Mouse (Mus musculus): ENCODE measurements around the gene Tada1. TPM values are rescaled to one million over a fixed set of nuclear protein-coding genes. Genes with fewer than 3 reads are reported as not detected.
A peak's percentile ranks its signal among the peaks of the same experiment; 100 is the strongest.

The Tada1 gene
- polyA plus RNA-seq, 1 experiment = 24.5 TPM

DNA sequence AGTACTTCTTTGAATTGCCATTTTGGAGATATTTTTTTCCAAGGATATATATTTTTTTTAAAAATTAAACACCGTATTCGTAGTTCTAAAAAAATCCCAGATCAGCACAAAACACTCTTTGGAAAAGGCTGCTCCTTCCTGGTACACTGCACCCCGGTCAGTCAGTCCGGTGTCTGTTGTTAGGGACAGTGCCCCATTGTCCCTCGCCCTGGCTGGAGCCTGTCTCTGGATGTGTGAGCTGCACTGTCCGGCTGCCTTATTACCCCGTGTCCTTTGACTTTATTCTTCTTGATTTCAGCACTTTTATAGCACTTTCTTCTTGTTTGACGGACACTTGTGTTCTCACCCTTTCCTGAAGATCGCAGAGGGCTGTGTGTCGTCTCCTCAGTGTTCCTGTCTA lies 5.7 kb downstream of the Tada1 start:
- DNase-seq (ENCODE audit: low spot score) = no peak

DNA sequence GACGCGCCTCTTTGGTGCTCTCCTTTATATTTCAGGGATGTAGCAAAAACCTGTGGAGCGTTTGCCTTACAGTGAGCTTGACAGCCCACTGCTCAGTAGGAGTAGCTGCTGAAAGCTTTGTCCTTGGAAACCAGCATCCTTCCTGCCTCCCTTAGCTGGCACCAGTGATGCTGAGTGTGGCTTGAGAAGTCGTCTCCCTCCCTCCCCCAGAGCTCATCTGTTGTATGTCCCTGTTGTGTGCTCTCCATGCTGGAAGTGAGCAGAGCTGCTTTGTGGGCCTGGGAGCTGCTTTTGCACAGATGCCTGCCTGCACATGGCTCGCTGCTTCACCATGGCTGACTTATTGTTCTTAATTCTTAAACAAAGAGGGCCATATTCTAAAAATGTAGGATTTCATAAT lies 6.5 kb downstream of the Tada1 start:
- DNase-seq (ENCODE audit: low spot score) = no peak

DNA sequence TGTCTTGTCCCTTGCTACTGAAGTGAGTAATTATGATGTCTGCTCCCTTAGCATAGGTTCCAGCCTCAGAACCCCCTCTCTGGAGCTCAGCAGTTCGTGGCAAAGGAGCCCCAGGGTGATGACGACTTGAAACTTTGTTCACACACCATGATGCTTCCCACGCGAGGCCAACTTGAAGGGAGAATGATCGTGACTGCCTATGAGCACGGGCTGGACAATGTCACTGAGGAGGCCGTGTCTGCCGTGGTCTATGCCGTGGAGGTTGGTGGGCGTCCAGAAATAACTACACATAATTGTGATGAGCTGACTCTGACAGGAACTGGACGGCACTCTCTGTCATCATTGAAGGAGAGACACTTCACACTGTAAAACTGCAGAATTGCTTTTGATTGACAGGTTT lies 9.6 kb downstream of the Tada1 start:
- DNase-seq (ENCODE audit: low spot score) = no peak

DNA sequence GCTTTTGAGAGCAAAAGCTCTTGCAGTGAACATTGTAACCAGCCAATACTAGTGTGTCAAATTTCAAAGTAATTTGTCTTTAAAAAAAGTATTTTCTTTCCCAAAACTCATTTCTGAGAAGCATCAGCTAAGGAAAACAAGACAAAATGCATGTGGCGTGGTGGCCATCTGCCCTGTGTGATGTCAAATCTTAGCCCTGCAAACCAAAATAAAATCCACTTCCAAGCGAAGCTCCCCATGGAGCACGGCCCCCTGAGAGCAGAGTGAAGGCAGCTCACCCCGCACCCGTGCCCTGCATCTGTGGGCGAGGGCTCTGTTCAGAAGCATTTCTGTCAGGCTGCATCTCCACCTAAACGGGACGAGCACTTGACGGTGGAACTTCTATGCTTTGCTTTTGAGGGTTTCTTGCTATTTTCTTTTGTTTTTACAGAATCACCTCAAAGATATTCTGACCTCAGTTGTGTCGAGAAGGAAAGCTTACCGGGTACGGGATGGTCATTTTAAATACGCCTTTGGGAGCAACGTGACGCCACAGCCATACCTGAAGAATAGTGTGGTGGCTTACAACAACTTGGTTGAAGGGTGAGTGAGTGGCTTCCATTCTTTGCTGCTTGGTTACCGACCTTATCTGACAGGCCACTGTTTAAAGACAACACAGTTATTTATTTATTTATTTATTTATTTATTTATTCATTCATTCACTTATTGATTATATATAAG lies 10.7 kb downstream of the Tada1 start:
- no peak for DNase-seq (ENCODE audit: low spot score)

DNA sequence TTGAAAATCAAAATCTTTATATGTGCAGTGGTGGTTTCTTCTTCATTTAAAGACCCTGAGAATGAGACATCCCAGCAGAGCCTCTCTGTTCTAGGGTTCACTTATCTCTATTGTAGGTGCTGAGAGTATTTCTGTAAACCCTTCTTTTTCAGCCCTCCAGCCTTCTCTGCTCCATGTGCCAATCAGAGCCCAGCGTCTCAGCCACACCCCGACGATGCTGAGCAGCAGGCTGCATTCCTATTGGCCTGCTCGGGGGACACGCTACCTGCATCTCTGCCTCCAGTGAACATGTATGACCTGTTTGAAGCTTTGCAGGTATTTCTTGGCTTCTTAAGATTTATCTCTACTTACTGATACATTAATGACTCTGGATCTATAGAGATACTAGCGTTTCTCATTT lies 12.8 kb downstream of the Tada1 start:
- no peak for DNase-seq (ENCODE audit: low spot score)

DNA sequence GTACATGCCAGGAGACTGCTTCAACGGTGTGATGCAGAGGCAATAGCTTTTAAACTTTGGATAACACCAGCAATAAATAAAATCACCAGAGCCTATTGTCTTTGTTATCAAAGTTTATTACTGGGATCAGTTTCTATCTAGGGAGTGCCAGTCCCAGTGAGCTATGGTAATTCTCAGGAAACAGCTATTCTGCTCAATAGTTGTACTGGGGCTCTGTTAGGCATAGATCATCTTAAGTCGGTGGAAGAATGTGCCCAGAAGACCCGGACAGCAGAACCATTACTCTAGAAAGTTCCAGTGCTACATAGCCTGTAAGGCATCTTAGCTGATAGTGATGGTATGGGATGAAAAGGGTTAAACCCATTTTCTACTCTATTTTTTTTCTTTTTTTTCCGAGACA lies 15.9 kb downstream of the Tada1 start:
- no peak for DNase-seq (ENCODE audit: low spot score)

DNA sequence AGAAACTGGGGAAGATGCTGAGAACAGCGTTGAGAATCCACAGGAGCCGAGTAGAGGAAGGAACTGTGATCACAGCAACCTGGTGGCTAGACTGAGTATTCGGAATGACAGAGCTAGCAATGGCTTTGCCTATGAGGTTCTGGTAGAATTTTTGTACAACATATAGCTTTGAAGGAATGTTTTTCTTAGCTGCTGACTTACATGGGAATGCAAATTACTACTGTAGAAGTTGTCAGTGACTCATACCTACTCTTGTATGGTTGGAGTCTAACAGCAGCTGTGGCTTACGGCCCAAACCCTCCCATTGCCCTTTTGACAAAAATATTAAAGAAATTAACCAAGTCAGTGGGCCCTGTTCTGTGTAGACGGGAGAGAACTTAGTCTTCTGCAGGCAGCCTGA lies 16.8 kb downstream of the Tada1 start:
- DNase-seq (ENCODE audit: low spot score) = no peak

DNA sequence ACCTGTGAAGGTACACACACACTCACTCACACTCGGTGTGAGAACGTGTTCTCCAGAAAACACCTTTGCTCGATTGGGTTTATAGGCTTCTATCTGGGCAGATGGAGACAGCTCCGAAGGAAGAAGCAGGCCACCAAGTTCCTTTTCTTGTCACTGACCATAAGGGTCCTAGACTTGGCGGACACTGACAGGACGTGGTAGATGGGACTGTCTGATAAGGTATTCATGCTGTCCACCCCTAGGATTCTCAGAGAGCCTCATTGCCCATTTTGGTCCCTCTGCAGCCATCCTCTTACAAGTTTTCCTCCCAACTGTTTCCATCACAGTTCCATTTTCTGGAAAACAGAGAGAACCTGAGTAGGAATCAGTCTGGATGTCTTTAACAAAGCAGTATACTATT lies 17.5 kb downstream of the Tada1 start:
- DNase-seq (ENCODE audit: low spot score) = no peak

DNA sequence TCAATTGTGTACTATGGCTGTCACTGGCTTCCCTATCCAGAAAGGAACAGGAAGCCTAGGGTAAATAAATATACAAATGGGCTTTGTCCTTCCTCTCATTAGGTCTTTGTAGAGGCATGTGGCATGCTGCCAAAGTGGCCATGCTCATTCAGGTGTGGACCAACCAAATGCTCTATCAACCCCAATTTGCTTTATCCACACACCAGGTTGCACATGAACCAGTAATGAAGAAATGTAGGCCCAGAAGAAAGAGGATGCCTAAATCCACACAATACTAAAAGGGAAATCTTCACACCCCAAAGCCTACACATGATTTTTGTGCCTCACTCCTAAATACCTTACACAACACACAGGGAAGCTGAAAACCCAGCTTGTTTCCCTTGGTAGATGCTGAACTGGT lies 22.6 kb downstream of the Tada1 start:
- DNase-seq (ENCODE audit: low spot score) = no peak

DNA sequence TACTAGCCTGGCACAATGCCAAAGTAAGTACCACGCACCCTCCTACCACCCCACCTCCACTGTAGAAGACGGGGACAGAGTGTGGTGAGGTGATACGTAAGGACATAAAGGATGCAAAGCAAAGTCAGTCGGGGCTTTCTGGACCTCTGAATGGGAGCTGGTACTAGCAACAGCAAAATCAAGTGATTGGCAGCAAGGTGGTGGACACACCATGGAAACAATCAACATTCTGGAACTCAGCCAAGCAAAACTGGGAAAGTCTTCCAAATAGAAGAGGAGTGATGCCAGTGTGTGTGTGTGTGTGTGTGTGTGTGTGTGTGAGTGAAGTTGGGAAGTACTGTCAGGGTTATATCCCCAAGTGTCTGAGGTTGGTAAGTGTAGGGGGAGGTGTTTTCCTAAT lies 23.1 kb downstream of the Tada1 start:
- DNase-seq (ENCODE audit: low spot score) = no peak

DNA sequence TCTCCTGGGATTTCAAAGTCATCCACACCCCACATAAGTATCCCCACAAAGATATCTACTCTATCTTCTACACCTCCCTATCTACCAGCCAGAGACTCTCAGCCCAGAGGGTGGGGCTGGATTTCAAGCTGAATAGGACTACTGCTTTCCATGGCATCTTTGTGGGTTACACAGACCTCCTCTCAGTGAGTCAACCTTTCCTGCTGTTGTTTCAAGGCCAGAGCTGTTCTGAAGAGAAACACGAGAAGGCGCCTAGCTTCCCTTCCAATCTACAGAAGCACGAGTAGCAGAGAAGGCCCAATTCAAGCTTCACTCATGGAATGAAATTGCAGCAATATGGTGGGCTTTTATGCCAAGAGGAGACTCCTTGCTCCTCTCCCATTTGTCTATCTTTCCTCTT lies 24.9 kb downstream of the Tada1 start:
- no peak for DNase-seq (ENCODE audit: low spot score)

DNA sequence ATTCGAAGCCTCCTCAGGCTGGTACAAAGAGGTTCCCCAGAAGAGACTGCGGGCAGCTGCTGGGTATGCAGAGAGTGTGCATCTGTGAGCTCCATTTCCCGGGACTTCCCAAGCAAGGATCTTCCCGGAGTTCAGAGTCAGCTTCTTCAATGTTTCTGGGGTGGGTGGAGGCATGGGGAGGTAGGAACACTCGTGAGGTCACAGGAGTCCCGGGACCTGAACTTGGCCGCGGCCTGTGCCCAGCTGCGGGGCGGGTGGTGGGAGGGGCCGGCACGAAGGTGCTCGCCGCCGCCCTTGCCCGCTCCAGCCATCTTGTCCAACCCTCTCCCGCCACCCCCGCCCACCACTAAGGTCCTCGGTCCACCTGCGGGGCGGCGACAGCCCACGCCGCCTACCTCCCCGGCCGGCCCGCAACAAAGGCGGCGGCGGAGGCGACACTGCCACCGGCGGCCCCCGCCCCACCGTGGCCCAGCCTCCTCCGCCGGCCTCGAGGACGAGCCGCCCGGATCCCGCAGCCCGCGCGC lies 30.3 kb downstream of the Tada1 start:
- no peak for DNase-seq (ENCODE audit: low spot score)

DNA sequence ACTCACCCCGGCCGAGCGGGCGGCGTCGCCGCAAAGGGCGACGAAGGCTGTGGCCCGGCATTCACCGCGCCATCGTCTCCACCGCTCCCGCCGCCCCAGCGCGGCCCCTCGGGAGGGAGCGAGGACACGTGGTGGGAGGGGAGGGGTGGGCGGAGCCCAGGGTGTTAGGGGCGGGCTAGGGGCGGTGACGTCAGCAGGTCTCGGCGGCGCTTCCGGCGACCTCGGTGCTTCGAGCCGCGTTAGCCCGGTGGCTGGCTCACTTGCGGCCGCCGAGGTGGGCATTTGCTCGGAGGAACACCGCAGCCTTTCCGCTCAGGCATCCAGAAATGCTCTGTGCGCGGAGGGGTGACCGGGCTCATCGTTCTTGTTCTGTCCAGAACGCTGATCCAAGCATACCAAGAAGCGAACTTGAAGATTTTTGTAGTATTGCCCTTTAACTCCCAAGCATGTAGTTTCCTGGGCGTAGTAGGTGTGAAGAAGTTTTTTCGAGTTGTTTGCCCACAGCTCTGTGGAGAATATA lies 30.9 kb downstream of the Tada1 start, which contains the start of gene Pogk:
Gene Pogk (minus strand): TSS at position 163 of the 520 bp plus-strand sequence.
- peak; percentile 75 for DNase-seq (ENCODE audit: low spot score)

DNA sequence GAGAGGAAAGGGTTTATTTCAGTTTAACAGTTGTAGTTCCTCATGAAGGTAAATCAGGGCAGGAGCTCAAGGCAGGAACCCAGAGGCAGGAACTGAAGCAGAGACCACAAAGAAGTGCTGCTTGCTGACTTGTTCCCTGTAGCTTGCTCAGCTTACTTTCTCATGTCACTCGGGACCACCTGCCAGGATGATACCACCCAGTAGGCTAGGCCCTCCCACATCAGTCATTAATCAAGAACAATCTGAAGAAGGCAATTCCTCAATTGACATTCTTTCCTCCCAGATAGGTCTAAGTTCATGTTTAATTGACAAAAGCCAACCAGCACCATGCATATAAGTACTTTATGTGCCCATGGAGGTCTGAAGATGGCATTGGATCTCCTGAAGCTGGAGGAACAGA lies 32.6 kb downstream of the Tada1 start:
- DNase-seq (ENCODE audit: low spot score) = no peak

DNA sequence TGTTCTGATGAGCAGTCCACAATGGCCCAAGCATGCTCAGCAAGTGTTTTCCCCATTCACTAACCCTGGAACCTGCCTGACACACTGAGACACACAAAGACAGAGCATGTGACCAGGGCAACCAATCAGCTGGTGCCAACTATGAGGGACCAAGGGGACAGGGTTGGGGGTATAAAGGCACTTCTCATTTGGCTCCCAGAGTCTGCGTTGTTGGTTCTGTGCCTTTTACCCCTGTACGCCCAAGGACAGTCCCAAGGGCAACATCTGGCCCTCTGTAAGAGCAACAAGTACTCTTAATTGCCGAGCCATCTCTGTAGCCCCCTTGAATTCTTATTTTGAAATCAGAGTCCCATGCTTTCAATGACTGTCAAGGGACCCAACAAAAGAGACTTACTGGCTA lies 33.4 kb downstream of the Tada1 start:
- DNase-seq (ENCODE audit: low spot score) = no peak

DNA sequence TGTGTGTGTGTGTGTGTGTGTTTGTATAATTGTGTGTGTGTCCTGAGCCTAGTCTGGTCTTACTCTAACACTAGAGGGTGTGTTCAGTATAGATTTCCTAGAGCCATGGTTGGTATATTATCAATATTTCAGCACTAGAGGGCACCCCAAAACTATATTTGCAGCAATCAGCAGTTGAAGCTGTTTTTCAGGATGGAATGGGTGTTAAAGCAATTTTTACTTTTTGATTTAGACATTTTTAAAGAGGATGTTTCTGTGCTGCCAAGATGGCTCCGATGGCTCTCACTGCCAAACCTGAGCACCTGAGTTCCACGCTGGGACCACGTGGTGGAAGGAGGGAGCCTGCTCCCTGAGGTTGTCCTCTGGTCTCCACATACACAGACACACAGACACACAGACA lies 50.2 kb downstream of the Tada1 start:
- DNase-seq (ENCODE audit: low spot score) = no peak

DNA sequence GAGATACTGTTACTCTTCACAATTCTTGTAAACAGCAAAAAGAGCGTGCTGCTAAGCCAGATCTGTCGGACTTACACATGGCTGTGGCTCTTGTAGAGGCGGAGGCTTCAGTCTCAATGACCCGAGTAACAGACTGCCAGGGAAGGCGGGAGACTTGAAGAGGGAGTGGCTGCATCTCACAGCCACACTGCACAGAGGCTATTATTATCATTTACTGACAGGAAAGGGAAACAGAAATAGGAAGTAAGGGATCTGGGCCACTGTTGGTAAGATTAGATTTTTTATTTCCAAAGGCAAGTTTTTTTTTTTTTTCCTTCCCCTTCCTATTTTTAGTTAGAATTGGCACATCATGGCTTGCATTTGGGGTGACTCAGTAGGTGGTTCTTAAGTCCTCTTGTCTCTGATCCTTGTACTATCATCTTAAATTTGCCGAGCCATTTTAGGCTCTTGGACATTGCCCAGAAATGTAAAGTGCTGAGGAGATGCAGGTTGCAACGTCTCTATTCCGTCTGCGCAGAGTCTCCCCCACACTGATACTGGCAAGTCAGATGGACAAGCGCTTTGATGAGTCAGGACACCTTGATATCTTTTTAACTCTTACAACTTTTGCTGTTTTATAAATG lies 51.0 kb downstream of the Tada1 start:
- no peak for DNase-seq (ENCODE audit: low spot score)

DNA sequence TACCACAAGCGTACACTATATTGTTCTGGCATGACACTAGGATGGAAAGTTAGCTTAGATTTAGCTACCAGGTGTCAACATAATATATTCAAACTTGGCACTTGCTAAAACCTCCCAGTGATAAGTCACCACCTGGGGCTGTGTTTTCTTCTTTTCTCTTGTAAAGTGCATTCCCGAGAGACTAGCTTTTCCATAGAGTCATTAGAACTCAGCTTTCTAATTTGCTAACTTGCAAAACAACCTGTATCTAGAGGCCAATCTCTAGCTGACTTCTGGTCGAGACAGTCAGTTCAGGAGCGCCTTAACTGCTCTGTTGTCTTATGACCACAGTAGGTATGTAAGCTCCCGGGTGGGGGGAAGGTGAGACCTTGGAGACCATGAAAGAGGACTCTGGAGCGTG lies 60.5 kb downstream of the Tada1 start:
- no peak for DNase-seq (ENCODE audit: low spot score)

DNA sequence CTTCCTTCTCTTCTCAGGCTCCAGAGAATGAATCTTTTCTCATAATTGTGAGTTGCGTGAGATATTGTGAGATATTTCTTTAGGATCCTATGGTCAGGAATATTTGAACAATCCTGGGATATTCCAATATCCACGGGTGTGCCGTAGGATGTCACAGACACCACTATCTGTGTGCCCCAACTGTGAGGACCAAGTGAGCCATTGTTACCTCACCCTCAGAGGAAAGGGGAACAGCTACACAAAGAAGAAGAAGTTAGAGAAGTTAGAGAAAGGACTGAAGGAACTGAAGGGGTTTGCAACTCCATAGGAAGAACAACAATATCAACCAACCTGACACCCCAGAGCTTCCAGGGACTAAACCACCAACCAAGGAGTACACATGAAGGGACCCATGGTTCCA lies 63.1 kb downstream of the Tada1 start:
- DNase-seq (ENCODE audit: low spot score) = no peak

Data from urinary bladder, adult 2 months (tissue).